Mouse (Mus musculus) lung, embryonic 14.5 days (tissue): ENCODE data around the gene Gm28308. TPM values are rescaled to one million over a fixed set of nuclear protein-coding genes. Genes with fewer than 3 reads are reported as not detected.
A peak's percentile ranks its signal among the peaks of the same experiment; 100 is the strongest.

ENCODE experiments used
- ATAC-seq: fragments of 200-750 bp; cut with Nextera tagmentation; 2 replicates; pipeline ENCODE4 v1.8.0; 2017; ENCODE audit warnings: mild to moderate bottlenecking, moderate TSS enrichment, moderate library complexity; ENCODE audit not compliant: insufficient read depth
- DNase-seq: peaks from one replicate; pipeline ENCODE4 v3.0.0-alpha.2; 2015
- H3K27ac ChIP-seq: fragments of 300-500 bp; sonication (generic); 2 replicates; pipeline ENCODE4 v1.5.1; 2014; ENCODE audit warnings: low read depth, mild to moderate bottlenecking, moderate library complexity
- H3K27me3 ChIP-seq: fragments of 300-500 bp; sonication (generic); 2 replicates; pipeline ENCODE4 v1.6.1; 2014; ENCODE audit warnings: low read length, control low read depth; ENCODE audit not compliant: insufficient read depth
- H3K36me3 ChIP-seq: fragments of 300-500 bp; sonication (generic); 2 replicates; pipeline ENCODE4 v1.6.1; 2014; ENCODE audit warnings: control low read depth; ENCODE audit not compliant: insufficient read depth
- H3K4me1 ChIP-seq: fragments of 300-500 bp; sonication (generic); 2 replicates; pipeline ENCODE4 v1.6.1; 2014; ENCODE audit warnings: antibody characterized with exemption, control low read depth; ENCODE audit not compliant: insufficient read depth
- H3K4me2 ChIP-seq: fragments of 300-500 bp; sonication (generic); 2 replicates; pipeline ENCODE4 v1.6.1; 2014; ENCODE audit warnings: mild to moderate bottlenecking
- H3K4me3 ChIP-seq: fragments of 300-500 bp; sonication (generic); 2 replicates; pipeline ENCODE4 v1.5.1; 2014; ENCODE audit warnings: low read depth, low read length
- H3K9ac ChIP-seq: fragments of 300-500 bp; sonication (generic); 2 replicates; pipeline ENCODE4 v1.6.1; 2014
- H3K9me3 ChIP-seq: fragments of 300-500 bp; sonication (generic); 2 replicates; pipeline ENCODE4 v1.6.1; 2016; ENCODE audit warnings: low read depth, low read length, control low read depth
- CTCF ChIP-seq: IDR thresholded peaks from 2 replicates; pipeline ENCODE4 v1.5.1; 2016; ENCODE audit warnings: antibody characterized with exemption, low read depth
- WGBS: fragments of 180-500 bp; shearing (Covaris S2); extraction: QIAGEN DNeasy Blood & Tissue Kit; methylation state at CpG from one replicate; pipeline ENCODE4 v1.1.7; 2014; 5-methylcytosine and 5-hydroxymethylcytosine counted together
- polyA plus RNA-seq: library from polyadenylated mRNA; unstranded; fragments of >200 nt; fragmentation: Nextera tagmentation; extraction: Ambion mirVana; gene quantifications from 2 replicates; pipeline ENCODE4 v1.2.1, GENCODE M21; 2014

Gene Gm28308
- polyA plus RNA-seq, 1 experiment from 2014 or later: not detected

DNA sequence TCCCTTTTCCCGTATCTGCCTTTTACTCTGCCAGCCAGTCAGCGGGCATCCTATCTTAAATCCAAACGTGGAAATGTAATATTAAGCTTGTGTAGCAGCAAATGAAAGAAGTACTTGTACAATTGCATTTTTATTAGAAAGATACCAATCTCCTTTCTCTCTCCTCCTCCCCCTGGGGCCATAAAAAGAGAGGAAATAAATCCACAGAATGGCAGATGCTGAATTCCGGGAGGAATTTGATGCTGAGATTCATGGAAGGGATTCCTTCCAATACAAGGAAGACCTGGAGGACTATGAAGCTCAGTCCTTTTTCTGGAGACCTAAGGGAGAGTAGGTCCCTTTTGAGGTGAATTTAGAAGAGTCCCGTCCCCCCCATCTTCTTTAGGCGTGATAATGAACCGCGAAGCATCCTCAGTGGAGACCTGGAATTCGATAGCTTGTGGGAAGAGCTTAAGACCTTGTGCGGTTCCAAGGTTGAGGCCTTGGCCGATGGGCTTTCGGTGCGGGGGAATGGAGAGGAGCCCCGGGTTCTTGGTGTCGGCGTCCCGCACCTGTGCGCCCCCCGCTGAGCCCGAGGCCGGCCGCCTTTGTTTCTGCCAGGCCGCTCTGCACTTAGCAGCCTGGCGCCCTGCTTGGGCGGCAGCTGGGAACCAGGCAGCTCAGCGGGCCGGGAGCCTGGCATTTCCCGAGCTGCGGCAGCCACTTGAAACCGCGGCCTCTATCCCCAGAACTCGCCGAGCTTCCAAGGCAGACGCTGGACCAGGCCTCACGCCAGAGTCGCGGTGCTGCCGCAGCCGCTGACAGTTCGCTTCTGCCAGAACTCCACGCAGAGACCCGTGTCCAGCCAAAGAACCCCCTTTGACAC lies 44.7 kb downstream of the Gm28308 start:
- Histone ChIP-seq H3K4me1 (peaks cover 17% of the 10 kb centered on the region), H3K4me2 (peak overlapping the region; percentile 79), H3K27me3 (peaks cover 41% of the 10 kb centered on the region), H3K36me3 (peaks cover 10% of the 10 kb centered on the region), H3K4me3 (peak overlapping the region; percentile 71), H3K27ac (peak overlapping the region; percentile 98), H3K9ac (peak overlapping the region; percentile 91), H3K9me3 (no peaks in the 10 kb centered on the region)
- ATAC-seq (no peak), DNase-seq (peak; percentile 73)
- 3% methylated on average over 42 of the region's 42 CpGs for WGBS
- TF ChIP-seq CTCF: no peak

DNA sequence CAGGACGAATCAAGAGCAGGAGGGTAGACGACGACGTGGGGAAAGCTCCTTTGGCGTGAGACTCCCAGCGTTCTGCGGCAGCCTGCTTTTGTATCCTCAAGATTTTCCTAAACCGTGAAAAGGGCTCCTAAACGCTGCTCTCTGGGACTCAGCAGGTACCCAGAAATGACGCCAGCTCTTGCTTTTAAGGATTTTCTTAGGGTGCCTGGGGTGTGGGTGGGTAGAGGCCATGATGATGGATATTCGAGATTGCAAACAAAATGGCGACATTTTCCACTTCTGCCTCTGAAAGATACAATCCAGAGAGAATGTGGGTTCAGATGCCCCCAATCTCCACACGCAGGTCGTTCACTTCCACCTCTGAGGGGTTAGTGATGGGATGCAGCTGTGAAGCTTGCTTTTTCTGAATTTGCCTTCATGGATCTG lies 45.4 kb downstream of the Gm28308 start:
- Histone ChIP-seq H3K4me1 (peaks cover 17% of the 10 kb centered on the region), H3K27me3 (peaks cover 36% of the 10 kb centered on the region), H3K4me2 (peak overlapping the region; percentile 79), H3K4me3 (peak overlapping the region; percentile 71), H3K9ac (peak overlapping the region; percentile 91), H3K27ac (peak overlapping the region; percentile 98), H3K36me3 (peaks cover 10% of the 10 kb centered on the region), H3K9me3 (no peaks in the 10 kb centered on the region)
- ATAC-seq (no peak), DNase-seq (peak; percentile 79)
- WGBS: 8% methylated on average over 14 of the region's 14 CpGs
- no peak for TF ChIP-seq CTCF

DNA sequence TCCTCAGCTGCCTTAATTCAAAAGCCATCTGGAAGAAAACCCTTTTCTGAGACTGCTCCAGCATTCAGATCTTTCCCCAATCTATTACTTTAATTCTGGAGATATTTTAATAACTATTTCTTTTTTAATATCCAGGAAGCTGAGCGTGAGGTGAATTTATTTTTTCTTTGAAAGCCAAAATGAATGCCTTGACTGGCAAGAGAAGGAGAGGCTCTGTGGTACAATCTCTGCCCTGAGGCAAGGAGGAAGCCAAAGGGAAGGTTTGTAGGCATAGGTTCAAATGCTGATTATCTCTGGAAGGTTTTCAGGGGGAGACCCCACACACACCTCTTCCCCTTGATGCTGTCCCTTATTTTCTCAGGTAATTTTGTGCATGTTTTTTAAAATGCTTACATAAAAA lies 46.0 kb downstream of the Gm28308 start:
- Histone ChIP-seq H3K4me2 (peak overlapping the region; percentile 79), H3K9ac (peak overlapping the region; percentile 91), H3K27me3 (peaks cover 34% of the 10 kb centered on the region), H3K9me3 (no peaks in the 10 kb centered on the region), H3K4me3 (peak overlapping the region; percentile 71), H3K36me3 (peaks cover 10% of the 10 kb centered on the region), H3K4me1 (peaks cover 17% of the 10 kb centered on the region), H3K27ac (peak overlapping the region; percentile 98)
- DNase-seq: no peak
- no peak for TF ChIP-seq CTCF
- 31% methylated on average over 1 of the region's 1 CpGs for WGBS
- ATAC-seq: no peak

DNA sequence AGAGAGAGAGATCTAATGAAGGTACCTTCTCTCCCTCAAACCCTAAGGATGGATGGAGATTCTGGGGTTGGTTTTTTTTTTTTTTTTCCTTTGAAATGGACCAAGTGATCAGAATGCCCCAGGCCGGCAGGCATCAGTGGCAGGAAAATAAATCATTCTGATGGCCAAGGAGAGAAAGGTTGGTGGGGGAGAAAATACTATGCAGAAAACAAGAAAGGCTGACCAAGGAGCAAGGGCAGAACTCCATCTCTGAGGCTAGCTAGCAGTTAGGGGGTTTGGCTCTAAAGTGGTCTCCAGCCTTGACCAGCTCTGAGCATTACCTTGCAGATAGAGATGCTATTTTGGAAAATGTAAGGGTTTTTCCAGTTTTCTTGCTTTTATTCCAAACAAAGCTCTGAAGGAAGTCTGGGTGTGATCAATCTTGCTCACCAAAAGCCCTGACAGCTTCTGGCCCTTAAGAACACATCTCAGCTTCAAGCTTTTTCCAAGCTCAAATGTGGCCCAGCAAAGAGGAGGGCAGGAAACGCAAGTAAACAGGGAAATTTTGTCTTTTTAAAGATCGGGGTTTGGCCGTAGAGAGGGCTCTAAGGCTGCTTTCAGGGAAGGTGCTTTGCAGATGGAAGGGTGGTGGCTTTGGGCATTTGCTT lies 46.6 kb downstream of the Gm28308 start:
- WGBS: 14% methylated on average over 4 of the region's 4 CpGs
- H3K9ac ChIP-seq: peak overlapping the region; percentile 91
- peak overlapping the region; percentile 71 for H3K4me3 ChIP-seq
- peaks cover 33% of the 10 kb centered on the region for H3K27me3 ChIP-seq
- ATAC-seq (no peak), DNase-seq (peak; percentile 75)
- H3K4me2 ChIP-seq: peak overlapping the region; percentile 79
- H3K36me3 ChIP-seq: peaks cover 10% of the 10 kb centered on the region
- no peaks in the 10 kb centered on the region for H3K9me3 ChIP-seq
- peaks cover 17% of the 10 kb centered on the region for H3K4me1 ChIP-seq
- no peak for TF ChIP-seq CTCF
- peak overlapping the region; percentile 98 for H3K27ac ChIP-seq

DNA sequence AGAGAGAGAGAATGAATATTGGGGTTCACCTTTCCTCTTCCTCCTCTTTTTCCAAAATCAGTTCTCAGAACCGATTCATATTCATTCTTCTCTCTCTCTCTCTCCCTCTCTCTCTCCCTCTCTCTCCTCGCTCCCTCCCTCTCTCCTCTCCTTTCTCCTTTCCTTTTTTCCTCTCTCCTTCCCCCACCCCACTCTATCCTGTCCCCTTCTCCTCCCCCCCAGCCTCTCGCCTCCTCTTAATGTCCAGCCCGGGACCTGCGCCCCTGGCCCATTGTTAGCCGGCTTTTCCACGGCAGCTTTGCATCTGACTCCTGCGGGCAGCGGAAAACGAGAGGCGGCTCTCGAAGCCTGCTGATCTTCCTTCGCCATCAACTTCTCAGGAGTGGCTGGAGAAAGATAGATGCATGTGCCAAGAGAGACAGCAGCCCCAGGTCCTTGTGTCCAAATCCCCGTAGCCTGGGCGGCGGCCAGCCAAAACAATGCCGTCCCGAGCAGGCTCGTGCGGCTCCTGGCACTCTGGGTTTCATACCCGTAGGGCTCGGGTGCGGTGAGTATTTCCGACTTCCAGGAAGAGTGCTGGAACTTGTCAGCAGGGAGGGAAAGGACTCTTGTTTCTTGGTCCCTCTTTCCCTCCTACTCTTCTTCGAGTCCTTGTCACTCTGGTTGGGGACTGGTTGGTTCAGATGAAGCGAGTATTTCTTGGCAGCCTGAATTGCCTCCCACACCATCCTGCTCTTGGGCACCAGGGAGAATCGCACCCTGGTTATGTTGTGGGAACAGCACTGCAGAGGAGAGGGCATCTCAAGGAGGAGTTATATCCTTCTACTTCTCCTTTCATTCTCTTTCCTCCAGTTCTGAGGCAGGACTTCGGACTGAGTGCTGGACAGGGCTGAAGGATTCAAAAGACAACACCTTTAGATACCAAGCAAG lies 47.4 kb downstream of the Gm28308 start:
- peak overlapping the region; percentile 79 for H3K4me2 ChIP-seq
- peak overlapping the region; percentile 98 for H3K27ac ChIP-seq
- H3K4me1 ChIP-seq: peaks cover 14% of the 10 kb centered on the region
- H3K4me3 ChIP-seq: peak overlapping the region; percentile 71
- peaks cover 27% of the 10 kb centered on the region for H3K27me3 ChIP-seq
- ATAC-seq (no peak), DNase-seq (peak; percentile 73)
- whole genome bisulfite sequencing: 3% methylated on average over 28 of the region's 28 CpGs
- peaks cover 7% of the 10 kb centered on the region for H3K36me3 ChIP-seq
- peak overlapping the region; percentile 91 for H3K9ac ChIP-seq
- no peak for TF ChIP-seq CTCF
- H3K9me3 ChIP-seq: no peaks in the 10 kb centered on the region

DNA sequence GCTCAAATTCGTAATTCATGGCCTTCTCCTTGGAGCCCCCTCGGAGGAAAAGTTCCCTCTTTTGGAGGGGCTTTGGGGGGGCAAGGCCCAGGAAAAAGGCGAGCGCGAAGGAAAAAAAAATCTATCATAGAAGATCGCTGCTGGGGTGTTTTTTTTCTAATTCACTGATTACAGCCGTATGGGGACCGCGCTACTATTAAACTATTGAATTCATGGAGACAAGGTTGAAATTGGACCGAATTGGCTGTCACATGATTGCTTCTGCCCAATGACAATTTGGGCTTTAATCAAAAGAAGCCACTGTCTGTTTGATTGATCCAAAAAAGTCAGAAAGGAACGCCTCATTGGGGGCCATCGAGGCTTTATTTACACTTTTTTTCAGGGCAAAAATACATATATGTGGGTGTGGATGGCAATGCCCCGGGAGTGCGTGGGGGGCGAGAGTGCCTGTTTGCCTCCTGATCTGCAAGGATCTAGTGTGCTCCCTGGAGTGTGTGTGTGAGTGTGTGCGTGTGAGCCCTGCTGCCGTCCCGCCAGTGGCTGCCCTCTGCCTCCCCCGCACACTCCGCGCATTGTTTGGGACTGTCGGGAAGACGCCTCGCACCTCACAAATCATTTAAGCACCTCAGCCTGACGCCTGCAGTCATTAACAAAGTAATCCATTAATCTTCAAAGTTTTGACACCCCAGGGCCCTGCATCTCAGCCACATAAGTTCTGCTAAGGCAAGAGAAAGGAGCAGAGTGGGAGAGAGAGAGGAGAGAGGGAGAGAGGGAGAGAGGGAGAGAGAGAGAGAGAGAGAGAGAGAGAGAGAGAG lies 48.3 kb downstream of the Gm28308 start, which contains the start of gene Hoxa2:
TSS of gene Hoxa2 (minus strand) at position 206 of the 815 bp plus-strand sequence.
- TF ChIP-seq CTCF: no peak
- peak; percentile 91 for DNase-seq
- Histone ChIP-seq H3K9ac (peak within 1 kb of the TSS; percentile 91), H3K27ac (peak within 1 kb of the TSS; percentile 98), H3K27me3 (peaks cover 21% of the 10 kb centered on the region), H3K36me3 (no peaks in the 10 kb centered on the region; the same call in 1 of the 2 replicates), H3K4me1 (peaks cover 5% of the 10 kb centered on the region; the same call in 1 of the 2 replicates), H3K4me3 (peak within 1 kb of the TSS; percentile 71), H3K4me2 (peak within 1 kb of the TSS; percentile 79), H3K9me3 (no peaks in the 10 kb centered on the region)
- peak; percentile 57 for ATAC-seq
- WGBS: under 1% methylated on average over 25 of the region's 25 CpGs
